Mouse (Mus musculus) brain, embryonic 14.5 days (tissue): ENCODE data around the gene Mbtd1.

Source experiments
- CTCF ChIP-seq: fragments of 200-500 bp; IDR thresholded peaks from 2 replicates; pipeline ENCODE4 v1.5.1; 2012; ENCODE audit warnings: inconsistent platforms, mild to moderate bottlenecking, moderate library complexity, borderline replicate concordance; ENCODE audit not compliant: insufficient read depth, insufficient read length; ENCODE audit errors: extremely low read depth
- POLR2A ChIP-seq: fragments of 200-500 bp; IDR thresholded peaks from 2 replicates; pipeline ENCODE4 v1.6.1; 2012; ENCODE audit warnings: mild to moderate bottlenecking, inconsistent platforms, borderline replicate concordance; ENCODE audit not compliant: poor library complexity, insufficient read depth, insufficient read length, severe bottlenecking; ENCODE audit errors: extremely low read depth

GRCm38 (mm10) chr11:93852546-93852945 lies 33.1 kb upstream of the Mbtd1 start:
- TF ChIP-seq POLR2A (no peak), CTCF (no peak)
